Mouse (Mus musculus): ENCODE measurements at regions not wholly inside any gene's neighbourhood (a gene's known extent, or its start where the extent isn't known, plus 50 kb on each side); places are given as distances from the start of the nearest gene placed in this dataset.

DNA sequence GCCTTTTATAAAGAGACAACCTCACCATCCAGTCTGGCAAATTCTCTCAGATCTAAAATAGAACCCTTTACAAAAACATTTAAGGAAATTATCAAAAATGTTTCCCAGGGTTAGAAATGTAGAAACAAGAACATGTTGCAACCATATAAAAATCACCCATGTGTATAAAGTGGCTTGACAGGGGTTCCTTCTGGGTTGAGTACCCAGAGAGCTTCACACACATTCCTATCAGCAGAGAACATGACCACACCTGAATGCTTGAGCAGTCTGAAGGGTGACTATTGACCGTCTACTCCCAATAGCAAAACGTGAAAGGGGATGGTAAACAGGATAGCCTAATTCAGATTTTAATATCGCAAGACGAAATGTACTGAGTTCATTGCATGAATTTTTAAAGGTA, 57.8 kb upstream of the Zfand5 start:
- no peak for DNase-seq

DNA sequence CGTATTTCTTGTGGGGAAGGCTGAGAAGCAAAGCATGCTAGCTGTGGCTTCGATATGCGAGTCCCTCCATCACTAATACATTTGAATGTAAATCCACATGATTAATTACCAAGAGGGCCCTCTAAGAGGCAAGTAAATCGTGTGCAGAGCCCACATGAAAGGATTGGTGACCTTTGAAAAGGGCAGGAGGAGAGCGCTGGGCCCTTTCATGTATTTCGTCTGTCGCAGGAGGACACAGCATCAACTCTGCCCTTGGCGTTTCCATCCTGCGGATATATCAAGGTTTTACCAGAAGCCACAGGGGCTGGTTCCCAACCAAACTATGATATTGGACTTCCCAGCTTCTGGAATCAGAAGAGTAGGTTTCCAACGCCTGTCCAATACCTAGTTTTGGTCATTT, 78.6 kb upstream of the Zfand5 start:
- DNase-seq = peak; percentile 49 to 52

DNA sequence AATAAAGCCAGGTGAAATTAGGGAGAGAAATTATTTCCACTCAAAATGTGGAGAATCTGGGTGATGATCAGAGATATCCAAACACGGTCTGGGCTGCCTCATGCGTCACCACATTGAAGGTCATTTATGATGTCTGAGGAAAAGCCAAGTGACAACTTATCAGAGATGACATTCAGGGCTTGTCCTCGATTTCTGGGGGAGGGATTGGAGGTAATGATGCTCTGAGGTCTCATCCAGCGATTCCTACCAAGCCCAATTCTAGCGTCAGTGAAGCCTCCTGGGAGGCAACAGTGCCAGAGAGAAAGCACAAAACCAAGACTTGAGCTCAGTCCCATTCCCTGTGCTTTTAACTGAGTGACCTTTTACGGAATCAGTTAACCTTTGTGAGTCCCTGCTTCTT, 79.5 kb upstream of the Zfand5 start:
- peak; percentile 45 to 49 for DNase-seq

DNA sequence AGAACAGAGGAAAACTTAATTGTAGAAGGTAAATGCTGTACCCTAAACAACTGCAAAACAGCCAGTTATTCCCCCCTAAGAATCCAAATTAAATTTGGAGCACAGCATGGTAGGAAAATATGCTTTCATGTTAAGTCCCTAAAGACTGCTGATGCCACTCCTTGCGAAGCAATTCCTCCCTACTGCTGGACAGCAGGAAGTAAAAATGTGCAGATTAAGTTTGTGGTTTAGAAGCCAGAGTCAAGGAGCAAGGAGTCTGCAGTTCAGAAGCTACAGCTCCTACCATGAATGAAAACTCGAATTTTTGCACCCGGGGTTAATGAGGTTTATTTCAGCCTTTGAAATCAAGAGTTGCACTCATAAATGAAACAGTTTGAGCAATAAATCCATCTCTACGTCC, 82.9 kb upstream of the Zfand5 start:
- DNase-seq = no peak

DNA sequence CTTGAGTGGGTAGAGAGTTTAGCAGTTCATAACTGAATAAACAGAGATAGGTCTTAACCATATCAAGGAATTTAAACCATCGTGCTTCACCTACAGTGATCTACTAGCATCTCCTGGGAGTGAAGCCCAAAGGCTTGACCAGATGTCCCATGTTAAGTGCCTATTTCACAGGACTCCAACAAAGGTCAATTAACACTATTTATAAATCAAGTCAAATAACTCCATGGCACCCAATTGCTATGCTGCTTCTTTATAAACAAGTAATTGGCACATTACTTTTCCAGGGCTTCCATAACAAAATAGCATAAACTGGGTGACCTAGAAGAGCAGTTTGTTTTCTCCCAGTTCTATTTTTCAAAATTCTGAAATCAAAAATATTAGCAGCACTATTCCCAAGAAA, 85.4 kb upstream of the Zfand5 start:
- DNase-seq = no peak

DNA sequence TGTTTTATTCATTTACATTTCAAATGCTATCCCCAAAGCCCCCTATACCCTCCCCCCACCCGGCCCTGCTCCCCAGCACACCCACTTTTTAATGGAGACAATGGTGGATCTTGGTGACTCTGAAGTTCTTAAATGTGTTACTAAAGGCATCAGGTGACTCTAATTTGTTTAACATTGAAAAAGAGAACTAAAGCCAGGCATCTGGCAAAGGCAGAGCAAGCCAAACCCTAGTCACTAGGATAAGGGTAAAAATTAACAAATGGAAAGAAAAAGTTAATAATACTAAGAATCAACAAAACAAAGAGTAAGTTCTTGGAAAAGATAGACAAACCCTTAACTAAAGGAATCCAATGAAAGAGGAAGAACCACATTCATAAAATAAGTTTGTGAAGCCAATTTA, 86.1 kb upstream of the Zfand5 start:
- DNase-seq = no peak

DNA sequence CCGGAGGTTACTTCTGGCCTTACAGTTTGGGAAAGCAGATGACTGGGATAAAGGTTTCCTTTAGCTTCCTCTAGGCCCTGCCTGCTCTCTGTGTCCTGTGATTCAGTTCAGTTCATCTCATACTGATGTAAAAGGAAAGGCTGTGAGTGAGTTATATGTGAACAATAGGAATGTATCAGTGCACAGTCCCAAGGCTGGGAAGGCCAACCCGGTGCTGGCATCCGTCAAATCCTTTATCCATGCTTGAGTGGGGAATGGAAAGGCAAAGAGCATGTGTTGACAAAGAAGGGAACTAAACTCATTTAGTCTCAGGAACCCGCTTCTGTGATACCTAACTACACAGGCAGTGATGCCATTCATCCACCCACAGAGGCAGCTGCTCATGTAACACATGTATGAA, 89.0 kb upstream of the Zfand5 start:
- DNase-seq = no peak

DNA sequence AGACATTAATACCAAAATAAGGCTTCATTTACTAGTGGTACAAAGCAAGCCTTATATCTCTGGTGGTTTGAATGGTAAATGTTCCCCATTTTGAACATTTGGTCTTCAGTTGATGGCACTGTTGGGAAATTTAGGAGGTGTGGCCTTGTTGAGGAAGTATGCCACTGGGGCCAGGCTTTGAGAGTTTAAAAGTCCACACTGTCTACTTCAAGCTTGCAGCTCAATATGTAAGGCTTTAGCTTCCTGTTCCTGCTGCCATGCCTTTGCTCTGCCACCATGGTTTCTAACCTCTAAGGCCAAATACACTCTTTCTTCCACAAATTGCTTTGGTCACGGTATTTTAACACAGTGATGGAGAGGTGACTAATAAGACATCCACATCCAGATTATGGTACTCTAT, 92.2 kb upstream of the Zfand5 start:
- no peak for DNase-seq

DNA sequence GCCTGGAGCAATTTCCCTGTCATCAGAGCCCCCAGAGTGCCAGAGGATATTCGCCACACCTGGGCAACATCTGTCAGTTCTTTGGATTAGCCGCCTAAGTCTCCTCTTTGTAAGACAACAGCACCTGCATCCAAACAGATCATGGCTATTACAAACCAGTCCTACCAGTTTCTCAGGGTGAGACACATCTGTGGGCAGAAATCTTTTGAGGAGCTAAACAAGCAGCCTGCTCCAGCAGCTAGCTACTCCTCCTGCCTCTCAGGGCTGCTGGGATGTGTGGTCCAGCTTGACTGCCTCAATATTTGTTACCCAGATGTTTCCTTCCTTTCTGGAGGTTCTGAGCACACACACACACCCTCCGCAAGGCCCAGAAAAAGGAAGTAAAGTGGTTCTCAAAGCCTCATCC, 96.6 kb upstream of the Zfand5 start:
- DNase-seq = no peak

DNA sequence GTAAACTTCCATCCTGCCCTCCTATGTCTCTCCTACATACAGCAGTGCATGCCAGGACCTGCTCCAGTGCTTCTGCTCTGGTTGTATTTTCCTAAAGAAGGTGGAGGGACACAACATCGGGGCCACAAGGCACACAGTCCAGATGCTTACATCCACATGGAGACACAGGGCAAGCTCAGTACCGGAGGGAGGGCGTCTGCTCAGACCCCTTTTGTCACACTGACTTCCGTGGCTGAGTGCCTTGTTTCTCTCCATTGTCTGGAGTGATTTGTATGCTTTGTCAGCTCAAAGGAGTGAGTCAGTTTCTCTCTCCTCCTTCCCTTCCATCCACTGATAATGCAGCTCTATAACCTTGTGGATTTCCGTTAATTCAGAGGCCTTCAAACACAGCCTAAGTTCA, 97.4 kb upstream of the Zfand5 start:
- DNase-seq = peak; percentile 49 to 60

DNA sequence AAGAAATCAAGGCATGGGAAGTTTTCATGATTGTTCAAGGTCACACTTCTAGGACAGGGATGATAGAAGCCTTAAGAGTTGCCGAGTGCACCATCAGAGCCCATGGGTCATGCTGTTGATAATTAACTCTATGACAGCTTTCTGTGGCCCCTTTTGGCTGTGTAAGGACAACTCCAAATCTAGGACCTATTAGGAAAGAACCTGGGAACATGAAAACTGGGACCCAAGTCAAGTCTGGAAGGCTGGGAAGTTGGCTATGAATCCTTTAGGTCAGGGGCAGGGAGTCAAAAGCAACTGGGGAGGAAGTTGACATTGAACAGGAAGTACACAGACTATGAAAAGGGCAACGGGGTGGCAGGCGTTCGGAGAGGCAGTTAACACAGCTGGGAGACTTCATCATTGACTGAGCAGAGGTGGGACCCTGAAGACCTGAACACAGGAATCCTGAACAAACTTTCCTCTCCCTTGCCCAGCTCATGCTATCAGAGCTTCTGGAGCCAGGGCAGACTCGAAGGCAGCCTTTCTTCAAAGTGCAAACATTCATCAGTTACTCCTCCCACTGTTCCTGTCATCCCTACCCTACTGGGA, 98.1 kb upstream of the Zfand5 start:
- DNase-seq = peak; percentile 48 to 51

DNA sequence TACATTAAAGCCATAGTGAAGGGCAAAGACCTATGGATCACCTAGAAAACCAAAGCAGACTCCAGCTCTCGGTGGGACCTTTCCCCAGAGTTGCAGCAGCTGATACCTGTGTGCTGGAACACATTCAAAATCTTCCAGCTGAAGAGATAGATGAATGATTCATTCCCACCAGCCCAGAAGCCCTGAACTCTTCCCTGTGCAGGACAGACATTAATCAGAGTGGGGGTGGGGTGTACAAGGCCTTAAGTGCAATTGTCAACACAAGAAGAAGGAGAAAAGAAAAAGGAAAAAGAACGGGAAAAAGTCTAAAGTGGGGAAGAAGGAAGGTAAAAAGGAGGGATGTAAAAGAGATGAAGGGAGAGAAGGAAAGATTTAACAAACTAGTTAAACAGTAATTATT, 100.9 kb upstream of the Zfand5 start:
- DNase-seq = peak; percentile 74 to 84

DNA sequence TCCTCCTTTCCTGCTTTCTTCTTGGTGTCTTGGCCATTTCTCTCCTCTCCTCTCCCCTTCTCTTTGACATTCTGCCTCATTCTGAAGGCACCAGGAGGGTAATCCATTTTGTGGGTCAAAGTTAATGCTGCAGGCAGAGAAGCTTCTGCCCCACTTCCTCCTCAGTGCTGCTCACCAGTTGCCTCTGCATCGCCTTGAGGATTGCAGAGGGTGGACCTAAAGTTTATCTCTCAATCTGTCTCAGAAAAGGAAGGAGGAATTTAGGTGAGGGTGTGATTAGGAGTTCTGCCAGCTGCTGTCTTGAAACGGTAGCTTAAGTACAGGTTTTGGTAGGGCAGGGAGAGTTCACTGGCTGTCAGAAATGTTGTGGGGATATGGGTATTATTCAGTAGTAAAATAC, 101.3 kb upstream of the Zfand5 start:
- DNase-seq = no peak

DNA sequence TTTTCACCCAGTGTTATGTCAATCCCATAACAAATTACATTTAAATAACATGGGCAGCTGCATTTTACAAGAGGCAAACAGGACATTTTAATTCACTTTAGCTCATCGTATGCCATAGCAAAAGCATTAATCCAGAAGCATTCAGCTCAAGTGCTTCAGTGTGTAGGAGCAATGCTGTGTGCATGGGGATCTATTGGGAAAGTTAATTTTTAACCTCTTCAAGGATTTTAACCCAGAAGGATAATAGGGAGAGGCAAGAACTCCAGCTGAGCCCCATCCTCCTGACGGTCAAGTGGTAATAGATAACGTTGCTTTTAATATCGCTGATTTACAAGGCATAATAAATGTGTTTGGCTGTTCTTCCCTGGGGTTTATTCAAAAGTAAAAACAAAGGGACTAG, 105.1 kb upstream of the Zfand5 start:
- no peak for DNase-seq

DNA sequence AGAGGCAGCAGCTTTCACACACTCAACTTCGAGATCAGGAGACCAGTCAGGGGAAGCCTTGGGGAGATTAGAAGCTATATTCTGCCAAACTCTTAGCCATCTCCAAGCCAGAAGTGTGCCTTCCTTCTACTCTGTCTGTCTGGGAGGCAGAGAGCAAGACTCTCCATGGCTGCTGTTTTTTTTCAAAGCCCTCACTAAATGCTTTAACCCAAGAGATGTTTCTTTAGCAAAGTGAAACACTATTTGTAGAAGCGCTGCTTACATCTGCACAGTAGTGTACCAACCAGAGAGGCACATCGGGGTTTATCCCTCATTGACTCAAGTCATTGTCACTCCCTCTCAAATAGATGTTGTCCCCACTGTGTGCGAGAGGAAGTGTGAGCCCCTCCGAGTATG, 105.6 kb upstream of the Zfand5 start:
- no peak for DNase-seq

DNA sequence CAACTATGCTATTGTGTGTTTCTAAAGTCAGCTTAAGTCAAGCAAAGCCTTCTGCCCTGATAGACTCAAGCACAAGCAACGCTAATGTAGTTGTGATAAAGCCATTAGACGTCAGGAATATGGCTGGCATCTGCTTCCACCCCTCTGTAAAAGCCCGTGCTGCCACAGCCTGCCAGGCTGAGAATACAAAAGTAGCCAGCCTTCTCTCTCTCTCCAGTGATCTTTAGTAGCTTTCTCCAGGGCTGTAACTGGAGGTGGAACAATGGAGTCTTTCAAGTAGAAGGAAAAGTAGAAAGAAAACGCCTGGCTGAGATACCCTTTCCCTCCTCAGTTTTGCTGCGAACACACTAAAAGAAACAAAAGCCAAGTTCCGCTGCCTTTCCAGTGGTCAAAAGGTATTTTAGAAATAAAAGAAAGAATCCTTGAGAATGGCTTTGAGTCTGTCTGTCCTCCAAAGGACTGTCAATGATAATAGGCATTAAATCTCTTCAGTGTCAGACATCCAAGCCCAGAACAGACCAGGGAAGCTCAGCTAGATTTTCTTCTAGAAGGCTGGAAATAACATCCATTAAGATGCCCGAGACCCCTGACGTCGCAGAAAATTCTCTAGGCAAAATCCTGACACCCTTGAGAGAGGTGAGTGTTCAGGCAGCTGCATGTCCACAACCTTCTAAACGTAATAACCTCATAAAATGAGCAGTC, 106.2 kb upstream of the Zfand5 start:
- DNase-seq = peak in 1 of 2 experiments; percentile 9

DNA sequence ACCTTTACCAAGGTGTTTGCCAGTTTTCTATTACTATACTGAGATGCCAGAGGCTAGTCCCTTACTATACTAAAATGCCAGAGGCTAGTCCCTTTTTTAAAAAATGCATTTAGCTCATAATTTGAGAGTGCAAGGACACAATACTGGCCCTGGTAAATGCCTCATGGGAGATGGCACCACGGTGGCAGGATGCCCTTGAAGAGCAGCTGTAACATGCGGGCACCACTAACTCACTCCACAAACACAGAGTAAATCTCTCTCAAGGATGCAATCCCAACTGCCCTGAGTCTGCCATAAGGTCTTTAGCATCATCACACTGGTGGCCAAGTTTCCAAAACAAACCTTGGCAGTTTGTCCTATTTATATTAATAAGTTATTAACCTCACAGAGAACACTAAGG, 108.1 kb upstream of the Zfand5 start:
- DNase-seq = peak in 1 of 2 experiments; percentile 54

DNA sequence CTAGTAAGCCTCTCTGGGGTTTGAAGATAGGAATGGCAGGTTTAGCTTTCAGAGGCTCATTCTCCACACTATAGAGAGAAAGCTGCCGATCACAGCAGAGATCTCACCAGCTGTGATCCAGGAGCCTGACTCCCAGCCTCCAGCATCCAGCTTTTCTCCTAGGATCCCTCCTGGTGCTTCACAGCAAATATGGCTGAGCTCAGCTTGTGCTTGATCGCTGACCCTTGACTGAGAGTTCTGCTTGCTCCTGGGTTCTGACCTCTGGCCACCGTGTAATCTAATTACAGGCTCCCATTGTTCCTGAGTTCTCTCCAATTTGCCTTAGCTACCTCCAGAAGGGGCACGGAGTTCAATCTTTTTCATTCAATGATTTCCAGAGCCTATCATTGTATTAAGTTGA, 111.1 kb upstream of the Zfand5 start:
- DNase-seq = no peak

DNA sequence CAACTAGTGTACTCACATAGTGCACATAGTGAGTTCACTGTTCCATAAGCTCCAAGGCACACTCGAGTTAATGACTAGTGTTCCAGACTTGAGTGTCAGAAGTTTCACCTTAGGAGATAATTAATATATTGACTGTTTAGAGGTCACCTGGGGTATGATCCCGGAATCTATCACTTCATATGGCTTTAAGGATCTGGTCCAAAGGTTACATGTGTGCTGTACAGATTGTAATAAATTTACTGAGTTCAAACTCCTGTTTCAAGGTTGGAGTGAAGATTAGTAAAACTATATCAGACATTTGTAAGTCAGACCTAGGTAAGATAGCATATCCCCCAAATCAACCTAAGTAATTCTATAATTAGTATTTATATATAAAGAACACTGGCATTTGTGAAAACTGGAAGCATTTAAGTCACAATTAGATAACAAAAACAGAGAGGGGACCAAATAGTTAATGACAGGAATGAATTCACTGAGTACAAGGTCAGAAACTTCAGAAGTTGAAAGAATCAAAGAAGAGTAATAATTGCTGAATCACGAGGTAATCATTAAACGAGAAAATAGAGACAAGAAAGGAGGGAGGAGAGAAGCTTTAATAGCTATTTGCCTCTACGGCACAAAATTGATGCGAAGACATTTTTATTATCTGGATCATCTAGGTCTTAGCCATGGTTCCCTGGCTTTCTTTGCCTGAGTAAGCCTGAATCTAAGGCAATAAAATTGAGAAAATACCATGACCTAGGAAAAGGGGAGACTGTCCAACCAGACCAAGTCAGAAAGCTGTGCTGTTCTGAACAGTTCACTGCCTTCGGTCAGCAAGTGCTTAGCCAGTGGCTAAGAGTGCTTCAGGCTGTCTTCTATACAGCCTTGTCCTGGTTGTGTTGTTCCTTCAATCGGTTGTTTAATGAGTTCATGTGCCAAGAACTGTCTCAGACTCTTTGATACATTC, 112.6 kb upstream of the Zfand5 start:
- no peak for DNase-seq

DNA sequence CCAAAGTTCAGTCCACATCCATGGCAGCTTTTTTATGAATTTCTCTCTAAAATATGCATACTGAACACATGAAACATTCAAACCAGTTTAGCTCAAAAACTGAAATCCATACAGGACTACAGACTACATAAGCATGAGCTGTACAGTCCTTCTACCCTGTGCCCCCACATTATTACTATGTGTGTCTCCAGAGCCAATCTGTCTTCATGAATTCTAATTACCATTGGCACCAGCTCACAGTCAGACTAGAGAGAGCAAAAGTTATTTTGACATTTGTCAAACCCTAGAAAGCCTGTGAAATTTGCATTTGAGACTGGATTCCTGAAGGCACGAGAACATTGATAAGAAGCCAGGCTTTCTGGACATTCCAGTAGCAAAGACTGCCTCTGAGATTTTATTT, 117.9 kb upstream of the Zfand5 start:
- DNase-seq = no peak

DNA sequence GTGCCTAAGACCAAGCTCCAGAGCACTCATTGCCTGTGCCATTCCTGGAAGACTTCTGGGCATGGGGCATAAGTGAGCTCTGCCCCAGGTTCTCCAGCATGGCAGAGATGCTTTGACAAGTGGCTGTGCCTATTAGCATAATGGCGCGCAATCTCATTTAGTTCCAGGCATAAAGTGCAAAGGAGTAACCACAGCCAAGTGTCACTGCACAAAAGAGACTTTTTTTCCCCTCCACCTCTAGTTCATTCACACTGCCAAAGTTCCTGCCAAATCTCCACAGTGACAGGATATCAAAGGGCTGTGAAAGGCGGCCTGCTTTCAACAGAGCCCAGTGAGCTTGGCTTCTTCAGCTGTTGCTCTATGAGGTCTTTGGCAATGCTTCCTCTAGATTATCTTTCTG, 120.1 kb upstream of the Zfand5 start:
- DNase-seq = no peak

DNA sequence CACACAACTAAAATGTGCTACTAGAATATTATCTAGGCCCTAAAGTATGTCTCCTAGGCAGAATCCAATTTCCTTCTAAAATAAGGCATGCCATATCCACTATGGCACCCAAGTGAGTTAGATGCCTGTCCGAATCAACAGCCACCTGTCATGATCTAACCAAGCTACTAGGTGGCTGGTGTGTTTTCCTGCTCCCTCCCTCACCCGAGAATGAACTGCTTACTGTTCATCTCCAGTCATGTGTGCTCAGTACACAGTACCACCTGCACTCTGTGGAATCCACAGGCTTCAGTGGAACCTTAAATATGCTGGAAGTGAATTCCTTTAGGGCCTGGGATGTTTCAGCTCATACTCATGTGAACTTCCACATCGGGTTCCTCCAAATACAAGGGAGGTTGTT, 121.2 kb upstream of the Zfand5 start:
- DNase-seq = no peak

DNA sequence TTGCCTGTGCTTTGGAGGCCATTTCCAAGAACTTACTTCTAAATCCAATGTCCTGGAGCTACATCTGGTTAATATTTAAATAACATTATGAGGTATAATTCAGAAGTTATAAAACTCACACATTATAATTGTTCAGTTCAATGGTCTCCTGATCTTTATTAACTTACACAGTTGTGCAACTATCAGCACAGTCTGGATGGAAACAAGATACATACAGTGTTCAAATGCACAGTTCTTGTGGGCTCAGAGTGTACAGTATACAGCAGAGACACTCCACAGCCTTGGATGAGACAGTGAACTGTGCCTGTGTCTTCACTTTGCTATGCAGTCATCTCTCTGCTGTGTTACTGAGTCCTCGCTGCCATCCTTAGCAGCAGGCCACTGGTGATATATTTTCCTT, 121.8 kb upstream of the Zfand5 start:
- no peak for DNase-seq
